Mouse (Mus musculus) mouse trophoblast stem cell (cell line): ENCODE measurements around the gene Zpbp.

Experiments used
- in situ Hi-C, 2 experiments: fragments of 300-500 bp; cut with MseI, MboI; formaldehyde crosslinking; loops; 2 replicates in 1 of 2; 3 replicates in 1 of 2; pipeline ENCODE4 v1.15.1; 2025

Zpbp gene

GRCm38 (mm10) chr11:11461635-11462560, at the start of gene Zpbp, which contains the start of gene Spata48:
Zpbp (minus strand) TSS chr11:11462408.
Spata48 (plus strand) TSS chr11:11462094.
- in situ Hi-C loops = no loop called here

DNA sequence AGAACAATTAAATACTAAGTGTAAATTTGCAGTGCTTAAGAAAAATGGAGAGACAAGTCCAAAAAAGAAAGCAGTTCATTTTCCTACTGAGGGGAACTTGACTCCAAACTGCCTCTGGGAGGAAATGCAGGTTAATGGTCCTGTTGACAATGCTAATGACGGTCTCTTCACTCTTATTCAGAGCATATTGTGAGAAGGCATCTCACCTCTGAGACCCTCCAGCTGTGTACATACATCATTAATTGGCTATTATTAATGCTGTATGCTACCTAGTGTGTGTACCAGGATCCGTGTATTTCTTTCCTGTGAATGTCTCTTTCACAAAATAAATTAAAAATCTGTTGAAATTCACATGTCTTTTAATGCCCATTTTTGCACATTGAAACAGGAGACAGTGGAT, 47.2 kb upstream of the Zpbp start:
- in situ Hi-C loops = loop anchor here in 1 of 2 experiments (5.0 kb wide), 1 partner anchor 233 kb away; no protein-coding TSS in a partner anchor

DNA sequence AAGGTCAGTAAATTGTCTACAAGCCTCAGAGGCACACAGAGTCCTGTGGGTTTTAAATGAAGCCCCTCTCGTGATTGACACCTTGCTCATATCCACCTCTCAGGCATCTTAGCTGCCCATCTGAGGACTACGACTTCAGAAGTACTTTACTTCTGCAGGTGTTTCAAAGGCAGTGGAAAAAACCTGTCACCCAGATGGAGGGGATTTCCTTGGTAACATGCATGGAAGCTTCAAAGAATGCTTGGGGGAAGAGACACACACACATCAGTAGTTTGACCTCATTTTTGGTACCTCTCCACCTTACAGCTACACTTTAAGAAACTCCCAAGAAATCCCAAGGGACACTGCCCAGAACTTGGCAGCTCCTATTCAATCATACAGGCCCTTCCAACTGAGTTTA, 44.0 kb upstream of the Zpbp start:
- in situ Hi-C loops = loop anchor here in 1 of 2 experiments (5.0 kb wide), 1 partner anchor 236 kb away; no protein-coding TSS in a partner anchor

DNA sequence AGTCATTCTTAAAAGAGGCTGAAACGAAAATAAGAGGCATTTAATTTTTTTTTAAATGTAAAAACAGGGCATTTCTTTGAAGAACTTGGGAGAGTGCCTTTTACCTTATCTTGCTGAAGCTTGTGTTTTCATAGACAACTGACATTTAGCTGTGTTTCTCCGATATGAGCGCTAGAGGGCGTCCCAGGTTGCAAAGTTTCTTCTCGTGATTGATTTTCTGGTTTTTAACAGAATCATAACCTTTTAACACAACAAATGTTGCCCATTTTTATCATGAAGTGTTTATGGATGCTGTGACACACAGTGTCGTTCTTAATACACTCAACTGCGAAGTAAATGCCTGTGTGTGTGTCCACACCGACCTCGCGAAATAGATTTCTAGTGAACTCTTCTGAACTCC, 37.7 kb upstream of the Zpbp start:
- in situ Hi-C loops = loop anchor here in 1 of 2 experiments (25.0 kb wide), 1 partner anchor 487 kb away; no protein-coding TSS in a partner anchor

GRCm38 (mm10) chr11:11495697-11496096, 33.5 kb upstream of the Zpbp start:
- in situ Hi-C loops = loop anchor here in 1 of 2 experiments (25.0 kb wide), 1 partner anchor 492 kb away; no protein-coding TSS in a partner anchor

DNA sequence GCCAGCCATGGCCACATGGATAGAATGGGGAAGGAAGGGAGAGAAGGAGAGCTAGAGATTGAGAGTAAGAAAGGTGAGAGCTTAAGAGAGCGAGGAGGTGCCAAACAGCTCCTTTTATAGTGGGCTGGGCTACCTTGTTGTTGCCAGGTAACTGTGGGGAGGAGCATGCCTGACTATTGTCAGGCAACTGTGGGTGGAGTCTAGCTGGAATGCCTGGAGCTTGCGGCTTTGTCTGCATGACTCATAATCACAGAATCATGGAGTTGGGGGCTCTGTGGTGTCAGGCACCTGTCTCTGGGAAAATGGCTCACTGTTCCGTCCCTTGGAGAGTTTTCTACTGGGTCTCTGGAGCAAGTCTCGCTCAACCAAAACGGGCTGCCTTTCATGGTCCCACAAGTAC, 29.8 kb upstream of the Zpbp start:
- in situ Hi-C loops = loop anchor here in 1 of 2 experiments (25.0 kb wide), 1 partner anchor 495 kb away; no protein-coding TSS in a partner anchor

- in situ Hi-C loops = loop anchor here in 1 of 2 experiments (25.0 kb wide), 1 partner anchor 503 kb away; no protein-coding TSS in a partner anchor
Measured at GRCm38 (mm10) chr11:11484378-11484777, 22.2 kb upstream of the Zpbp start.

DNA sequence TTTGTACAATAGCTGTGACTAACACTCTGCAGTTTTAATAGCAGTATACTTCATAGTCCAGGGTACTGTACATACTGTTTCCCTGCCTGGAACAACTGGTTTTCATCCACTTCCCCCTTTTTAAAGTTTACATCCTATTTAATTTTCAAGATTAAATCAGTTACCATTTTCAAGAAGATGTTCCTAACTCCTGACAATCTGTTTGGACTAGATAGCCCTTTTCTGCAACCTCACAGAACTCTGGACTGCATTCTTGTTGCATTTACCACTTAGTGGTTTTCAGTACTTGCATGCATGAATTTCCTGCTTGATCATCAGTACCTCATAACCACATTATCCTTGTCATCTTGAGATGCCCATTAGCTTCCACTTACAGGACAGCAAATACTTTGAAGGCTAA, 6.7 kb upstream of the Zpbp start:
- in situ Hi-C loops = no loop called here

DNA sequence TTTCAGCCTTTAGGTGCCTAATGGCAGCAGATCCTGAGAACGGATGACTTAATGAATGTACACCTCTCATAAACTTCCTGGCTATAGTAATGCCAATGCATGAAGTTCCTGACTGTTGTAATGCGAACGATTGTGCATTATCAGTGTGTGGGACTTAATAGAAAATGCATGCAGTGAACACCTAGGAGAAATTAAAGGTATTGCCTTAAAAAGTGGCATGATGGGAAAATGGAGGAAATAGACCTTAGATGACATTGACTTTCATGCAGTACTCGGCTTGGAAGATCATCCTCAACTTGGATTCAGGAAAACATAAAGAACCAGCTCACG, 318 bp upstream of the Zpbp start:
- in situ Hi-C loops = no loop called here

DNA sequence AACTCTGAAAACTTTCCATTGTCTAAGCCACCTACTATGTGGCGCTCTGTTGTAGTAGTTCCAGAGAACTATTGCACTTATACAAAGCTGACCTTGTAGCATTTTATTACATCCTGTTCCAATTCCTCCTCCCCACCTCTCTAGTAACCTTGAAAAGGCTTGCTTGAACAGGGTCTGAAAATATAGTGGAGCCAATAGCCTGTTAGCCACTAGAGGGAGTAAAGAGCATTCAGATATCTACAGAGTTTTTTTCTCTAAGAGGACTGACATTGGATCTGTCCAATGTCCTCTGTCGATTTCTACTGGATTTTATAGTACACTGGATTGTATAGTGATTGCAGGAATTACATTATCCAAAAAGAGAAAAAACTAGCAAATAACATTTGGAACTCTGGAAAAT, 7.2 kb downstream of the Zpbp start:
- in situ Hi-C loops = loop anchor here in 1 of 2 experiments (5.0 kb wide), 1 partner anchor 287 kb away; no protein-coding TSS in a partner anchor

DNA sequence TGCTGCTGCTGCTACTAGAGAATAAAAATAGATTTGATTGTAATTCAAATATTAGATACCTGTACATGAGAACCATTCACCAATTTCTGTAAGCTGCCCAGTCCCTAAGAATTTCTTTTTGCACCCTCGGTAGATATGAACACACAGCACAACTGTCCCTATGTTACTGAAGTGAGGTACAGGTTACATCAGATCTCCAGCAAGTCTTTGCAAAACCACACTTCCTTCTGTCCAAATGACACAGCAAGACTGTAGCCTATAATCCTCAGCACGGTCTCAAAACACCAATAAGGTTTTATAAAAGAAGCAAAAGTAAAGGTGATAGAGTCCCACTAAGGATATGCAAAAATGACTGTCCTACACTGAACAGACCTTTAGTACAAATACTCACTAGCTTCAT, 44.9 kb downstream of the Zpbp start:
- in situ Hi-C loops = no loop called here

GRCm38 (mm10) chr11:11414188-11414587, 48.0 kb downstream of the Zpbp start:
- in situ Hi-C loops = no loop called here

- in situ Hi-C loops = no loop called here
Measured at GRCm38 (mm10) chr11:11394686-11395085, 67.5 kb downstream of the Zpbp start.

- in situ Hi-C loops = no loop called here
Measured at GRCm38 (mm10) chr11:11393164-11393563, 69.0 kb downstream of the Zpbp start.

- in situ Hi-C loops = no loop called here
Measured at GRCm38 (mm10) chr11:11371305-11371704, 90.9 kb downstream of the Zpbp start.

GRCm38 (mm10) chr11:11283512-11283911, 178.7 kb downstream of the Zpbp start:
- in situ Hi-C loops = no loop called here

- in situ Hi-C loops = no loop called here
Measured at GRCm38 (mm10) chr11:11280128-11280527, 182.1 kb downstream of the Zpbp start.

DNA sequence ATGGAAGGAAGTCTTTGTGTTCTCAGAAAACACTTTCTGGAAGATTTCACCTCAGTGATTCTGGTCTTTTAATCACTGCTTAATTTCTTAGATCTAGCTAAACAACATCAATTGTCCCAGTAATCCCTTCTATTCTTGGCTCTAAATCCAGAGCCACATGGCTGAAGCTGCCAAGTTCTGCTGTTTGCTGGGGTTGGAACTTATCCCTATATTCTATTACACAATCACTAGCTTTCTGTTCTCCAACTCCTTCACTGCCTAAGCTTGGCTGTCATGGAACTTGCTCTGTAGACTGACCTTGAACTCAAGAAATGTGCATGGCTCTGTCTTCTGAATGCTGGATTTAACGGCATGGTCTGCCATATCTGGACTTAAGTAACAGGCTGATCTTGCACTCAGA, 204.9 kb downstream of the Zpbp start:
- in situ Hi-C loops = no loop called here

DNA sequence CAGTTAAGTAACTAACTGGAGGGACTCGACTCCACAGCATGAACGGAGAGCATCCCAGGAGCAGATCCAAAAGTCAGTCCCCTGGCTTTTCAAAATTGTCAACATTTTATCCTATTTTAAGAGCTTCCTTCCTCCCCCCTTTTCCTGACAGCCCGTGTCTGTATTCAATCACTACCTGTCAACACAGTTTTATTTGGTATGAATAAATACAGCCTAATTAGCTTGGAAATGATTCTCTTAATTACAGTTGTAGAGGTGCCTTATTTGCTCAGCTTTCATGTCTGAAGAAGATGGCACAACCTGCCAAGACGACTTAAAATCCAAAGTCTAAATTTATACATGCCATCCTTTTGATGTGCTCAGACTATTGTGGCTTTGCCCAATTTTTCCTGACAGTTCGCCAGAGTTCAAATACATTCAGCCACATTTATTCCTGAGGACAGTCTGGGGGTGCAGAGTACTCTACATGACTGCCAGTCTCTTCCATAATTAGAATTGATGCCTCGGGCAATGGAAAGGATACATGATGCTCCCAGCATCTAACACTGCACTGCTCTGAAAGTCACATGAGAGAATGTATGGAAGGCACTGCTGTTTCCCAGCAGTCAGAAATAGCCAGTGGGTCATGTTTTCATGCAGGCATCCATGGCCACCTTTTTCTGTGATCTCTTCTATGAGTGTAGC, 219.4 kb downstream of the Zpbp start:
- in situ Hi-C loops = no loop called here

- in situ Hi-C loops = no loop called here
Measured at GRCm38 (mm10) chr11:11239346-11239745, 222.9 kb downstream of the Zpbp start.
